Mouse (Mus musculus) retina, postnatal 1 day (tissue): ENCODE data around the gene Gm21704.
"Not testable (repeated sequence)": the region's sequence is repeated elsewhere in the genome, so short reads cannot be mapped to it uniquely, and the experiment has no call there.

Experiments used
- DNase-seq: peaks from one replicate; pipeline ENCODE4 v3.0.0-alpha.2; 2012

Gm21704 gene

GRCm38 (mm10) chrY:3410067-3410466 is at the start of gene Gm21704, which contains the start of gene Gm21708:
Gene Gm21704 (minus strand): TSS chrY:3410167.
Gene Gm21708 (minus strand): TSS chrY:3410167.
- DNase-seq, result not testable (repeated sequence)

DNA sequence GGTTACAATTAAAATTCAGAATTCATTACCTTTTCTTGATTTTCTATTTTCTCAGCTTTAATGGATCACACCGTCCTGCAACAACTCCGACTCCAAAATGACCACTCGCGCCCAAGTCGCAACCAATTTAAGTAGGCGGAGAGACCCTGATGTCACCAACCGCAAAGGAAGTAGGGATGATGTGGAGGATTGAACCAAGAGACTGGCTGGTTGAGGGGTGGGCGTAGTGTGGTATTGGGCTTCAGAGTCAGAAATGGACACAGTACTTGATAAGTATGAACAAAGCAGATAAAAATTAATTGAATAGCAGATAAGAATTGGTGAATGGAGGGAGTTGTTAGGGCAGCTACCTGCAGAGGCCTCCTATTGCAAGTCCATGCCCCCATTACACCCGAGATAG is 64.7 kb downstream of the Gm21704 start, which contains the start of gene Gm21693:
TSS of gene Gm21693 (minus strand) at position 101 of the 400 bp plus-strand sequence.
- DNase-seq, result not testable (repeated sequence)

GRCm38 (mm10) chrY:3340661-3341060 is 69.3 kb downstream of the Gm21704 start:
- DNase-seq, result not testable (repeated sequence)
